Mouse (Mus musculus) embryonic stem cell, embryonic (primary cell): ENCODE data around the gene Scaf4.

ENCODE experiments used
- CTCF ChIA-PET, 4 experiments: fragments of 300-600 bp in 2 of 4; fragments of 350-600 bp in 2 of 4; sonication (Branson Sonifier 250); formaldehyde crosslinking; loops; one replicate each; lab custom pipeline; 2022; ENCODE audit warnings: inconsistent platforms in 2 of 4; lab: Charles Lee
- POLR2A ChIA-PET, 4 experiments: fragments of 300-600 bp in 2 of 4; fragments of 350-600 bp in 2 of 4; sonication (Branson Sonifier 250); formaldehyde crosslinking; loops; one replicate each; lab custom pipeline; 2022; ENCODE audit warnings: antibody characterized with exemption in 4 of 4, inconsistent platforms in 1 of 4; lab: Charles Lee

The Scaf4 gene

GRCm38 (mm10) chr16:90300896-90301295, 16.6 kb upstream of the Scaf4 start:
- ChIA-PET POLR2A (interaction anchor here in 2 of 4 experiments (1.7 to 2.3 kb wide), 3 partner anchors 11 to 80 kb away, joined by 4 to 21 read pairs (median 6); partner anchors contain the start of gene Sod1 (in 1 of the 2)), CTCF (interaction anchor here in 1 of 4 experiments (0.7 kb wide), 1 partner anchor 17 kb away, joined by 4 read pairs; the partner anchor contains the start of gene Scaf4)

GRCm38 (mm10) chr16:90299591-90299990, 15.3 kb upstream of the Scaf4 start:
- ChIA-PET POLR2A (interaction anchor here (0.6 to 3.0 kb wide), 28 partner anchors 9 to 412 kb away, joined by 3 to 21 read pairs (median 5); partner anchors contain the start of genes Sod1 (in 3 of the 4) and Scaf4 (in 2 of the 4)), CTCF (interaction anchor here in 3 of 4 experiments (0.8 to 2.0 kb wide), 4 partner anchors 10 to 24 kb away, joined by 3 to 7 read pairs (median 4); no protein-coding TSS in a partner anchor)

- CTCF ChIA-PET, result interaction anchor here in 3 of 4 experiments (0.8 to 2.0 kb wide), 5 partner anchors 11 to 111 kb away, joined by 3 to 7 read pairs (median 3); no protein-coding TSS in a partner anchor
- POLR2A ChIA-PET, result interaction anchor here (0.6 to 3.0 kb wide), 24 partner anchors 9 to 413 kb away, joined by 3 to 21 read pairs (median 6); partner anchors contain the start of genes Sod1 (in 3 of the 4) and Scaf4 (in 1 of the 4)
These were observed 14.4 kb upstream of the Scaf4 start for GRCm38 (mm10) chr16:90298426-90299300.

- CTCF ChIA-PET, result interaction anchor here in 2 of 4 experiments (0.7 to 1.0 kb wide), 2 partner anchors 110 to 138 kb away, joined by 3 to 7 read pairs; no protein-coding TSS in a partner anchor
- POLR2A ChIA-PET, result interaction anchor here in 2 of 4 experiments (0.6 to 3.0 kb wide), 10 partner anchors 9 to 352 kb away, joined by 3 to 20 read pairs (median 5); partner anchors contain the start of genes Sod1 (in 2 of the 2) and Scaf4 (in 1 of the 2)
These were observed 13.4 kb upstream of the Scaf4 start for GRCm38 (mm10) chr16:90297479-90298425.

GRCm38 (mm10) chr16:90291675-90292074, 7.4 kb upstream of the Scaf4 start:
- CTCF ChIA-PET, result interaction anchor here in 1 of 4 experiments (0.9 kb wide), 1 partner anchor 31 kb away, joined by 3 read pairs; no protein-coding TSS in a partner anchor
- POLR2A ChIA-PET, result interaction anchor here in 2 of 4 experiments (0.7 to 1.8 kb wide), 4 partner anchors 12 to 72 kb away, joined by 3 to 9 read pairs (median 4); partner anchors contain the start of gene Sod1 (in 2 of the 2)

GRCm38 (mm10) chr16:90290962-90291361, 6.7 kb upstream of the Scaf4 start:
- CTCF ChIA-PET, result no interaction called here
- POLR2A ChIA-PET, result interaction anchor here in 2 of 4 experiments (0.7 to 1.8 kb wide), 2 partner anchors 71 kb away, joined by 5 to 9 read pairs; partner anchors contain the start of gene Sod1 (in 2 of the 2)

- CTCF ChIA-PET, result no interaction called here
- POLR2A ChIA-PET, result interaction anchor here in 3 of 4 experiments (0.7 to 2.7 kb wide), 22 partner anchors 8 to 1362 kb away, joined by 3 to 22 read pairs (median 4); partner anchors contain the start of genes Sod1 (in 2 of the 3), Gart (in 1 of the 3), Son (in 1 of the 3) and Tiam1 (in 1 of the 3)
These were observed 613 bp upstream of the Scaf4 start for GRCm38 (mm10) chr16:90284916-90285315.

- ChIA-PET CTCF (interaction anchor here in 3 of 4 experiments (0.6 to 1.5 kb wide), 7 partner anchors 10 to 139 kb away, joined by 3 to 4 read pairs (median 3); no protein-coding TSS in a partner anchor), POLR2A (interaction anchor here (0.6 to 2.3 kb wide), 29 partner anchors 9 to 1379 kb away, joined by 3 to 30 read pairs (median 5); partner anchors contain the start of genes Sod1 (in 3 of the 4), Mis18a (in 1 of the 4) and Tiam1 (in 1 of the 4))
These were observed 918 bp downstream of the Scaf4 start for GRCm38 (mm10) chr16:90283266-90283904.

- ChIA-PET POLR2A (interaction anchor here (0.7 to 2.3 kb wide), 28 partner anchors 9 to 1379 kb away, joined by 3 to 30 read pairs (median 5); partner anchors contain the start of genes Sod1 (in 3 of the 4), Mis18a (in 1 of the 4) and Tiam1 (in 1 of the 4)), CTCF (interaction anchor here in 3 of 4 experiments (0.6 to 1.5 kb wide), 7 partner anchors 10 to 139 kb away, joined by 3 to 4 read pairs (median 3); no protein-coding TSS in a partner anchor)
These were observed 1.6 kb downstream of the Scaf4 start for GRCm38 (mm10) chr16:90282620-90283265.

- ChIA-PET CTCF (interaction anchor here in 1 of 4 experiments (0.7 kb wide), 1 partner anchor 530 kb away, joined by 3 read pairs; no protein-coding TSS in a partner anchor), POLR2A (interaction anchor here in 1 of 4 experiments (0.7 to 2.3 kb wide), 5 partner anchors 10 to 130 kb away, joined by 3 to 15 read pairs (median 3); partner anchors contain the start of gene Sod1)
These were observed 2.9 kb downstream of the Scaf4 start for GRCm38 (mm10) chr16:90281406-90281805.

- CTCF ChIA-PET, result no interaction called here
- POLR2A ChIA-PET, result no interaction called here
These were observed 3.3 kb downstream of the Scaf4 start for GRCm38 (mm10) chr16:90280989-90281388.

- POLR2A ChIA-PET, result interaction anchor here in 1 of 4 experiments (2.8 kb wide), 1 partner anchor 60 kb away, joined by 21 read pairs; the partner anchor contains the start of gene Sod1
- CTCF ChIA-PET, result no interaction called here
These were observed 3.8 kb downstream of the Scaf4 start for GRCm38 (mm10) chr16:90280515-90280914.

- POLR2A ChIA-PET, result interaction anchor here (0.5 to 2.8 kb wide), 14 partner anchors 8 to 1628 kb away, joined by 3 to 21 read pairs (median 6); partner anchors contain the start of gene Sod1 (in 2 of the 4)
These were observed 5.2 kb downstream of the Scaf4 start for GRCm38 (mm10) chr16:90279058-90279457.

GRCm38 (mm10) chr16:90275521-90275920, 8.8 kb downstream of the Scaf4 start:
- CTCF ChIA-PET, result no interaction called here
- POLR2A ChIA-PET, result interaction anchor here in 3 of 4 experiments (0.6 to 2.5 kb wide), 5 partner anchors 12 to 59 kb away, joined by 3 to 17 read pairs (median 5); partner anchors contain the start of gene Sod1 (in 1 of the 3)

More at GRCm38 (mm10) chr16:90279058-90279457, 5.2 kb downstream of the Scaf4 start:
- CTCF ChIA-PET, result interaction anchor here in 1 of 4 experiments (0.6 kb wide), 1 partner anchor 362 kb away, joined by 3 read pairs; no protein-coding TSS in a partner anchor

GRCm38 (mm10) chr16:90266581-90266980, 17.7 kb downstream of the Scaf4 start:
- POLR2A ChIA-PET, result interaction anchor here in 3 of 4 experiments (0.6 to 2.3 kb wide), 8 partner anchors 10 to 52 kb away, joined by 3 to 11 read pairs (median 6); partner anchors contain the start of gene Sod1 (in 2 of the 3)
- CTCF ChIA-PET, result interaction anchor here in 3 of 4 experiments (0.5 to 1.2 kb wide), 3 partner anchors 12 to 1382 kb away, joined by 3 to 5 read pairs (median 4); no protein-coding TSS in a partner anchor
